Mouse (Mus musculus) liver, adult 2 months (tissue): ENCODE measurements around the gene Anks1b.

ENCODE experiments used
- CTCF ChIP-seq: fragments of 200-500 bp; IDR thresholded peaks from 2 replicates; pipeline ENCODE4 v1.5.1; 2011; ENCODE audit warnings: low read depth, low read length, control low read depth
- POLR2A ChIP-seq: fragments of 200-500 bp; IDR thresholded peaks from 2 replicates; pipeline ENCODE4 v1.6.1; 2011; ENCODE audit warnings: low read length, control low read depth; ENCODE audit not compliant: insufficient read depth; ENCODE audit errors: extremely low read depth

- TF ChIP-seq CTCF (no peak), POLR2A (no peak)
Observed at GRCm38 (mm10) chr10:90947043-90947442, 1073.7 kb downstream of the Anks1b start.
